Mouse (Mus musculus): ENCODE data around the gene Mtmr3. TPM values are rescaled to one million over a fixed set of nuclear protein-coding genes. Genes with fewer than 3 reads are reported as not detected.

Gene Mtmr3
- polyA plus RNA-seq, 1 experiment from 2014 or later: 25.9 TPM

GRCm38 (mm10) chr11:4629861-4630280, 35.2 kb upstream of the Mtmr3 start:
- Histone ChIP-seq H3K27me3 (replicated peaks; ENCODE audit: control insufficient read depth, insufficient read depth, low read length) (no peaks in the 10 kb centered on the region), H3K4me3 (ENCODE audit: low read depth, low read length) (no peak overlapping the region), H3K9ac (ENCODE audit: low read length) (no peak overlapping the region), H3K4me1 (replicated peaks; ENCODE audit: control insufficient read depth, insufficient read depth, low read length) (peaks cover 9% of the 10 kb centered on the region), H3K9me3 (ENCODE audit: control insufficient read depth, low read length) (no peaks in the 10 kb centered on the region), H3K27ac (ENCODE audit: low read depth) (peak overlapping the region; percentile 43; the same call in 1 of the 2 replicates), H3K36me3 (ENCODE audit: control insufficient read depth, insufficient read depth, low read length) (no peaks in the 10 kb centered on the region), H3K4me2 (ENCODE audit: low read length) (no peak overlapping the region)
- peak; percentile 54 for DNase-seq (ENCODE audit: low spot score)
- 9% methylated on average over 8 of the region's 8 CpGs for whole genome bisulfite sequencing
- no peak for ATAC-seq (replicated peaks; ENCODE audit: low FRiP score, low TSS enrichment, low read depth)

- DNase-seq (ENCODE audit: low spot score): no peak
- H3K36me3 ChIP-seq (ENCODE audit: control insufficient read depth, insufficient read depth, low read length): no peaks in the 10 kb centered on the region
- 77% methylated on average over 7 of the region's 7 CpGs for WGBS
Measured at GRCm38 (mm10) chr11:4627636-4628035, 33.0 kb upstream of the Mtmr3 start.

GRCm38 (mm10) chr11:4625931-4626330, 31.3 kb upstream of the Mtmr3 start:
- ATAC-seq (replicated peaks; ENCODE audit: low FRiP score, low TSS enrichment, low read depth) (no peak), DNase-seq (ENCODE audit: low spot score) (no peak)
- H3K9ac ChIP-seq (ENCODE audit: low read length): no peak overlapping the region
- H3K4me2 ChIP-seq (ENCODE audit: low read length): no peak overlapping the region
- no peaks in the 10 kb centered on the region for H3K9me3 ChIP-seq (ENCODE audit: control insufficient read depth, low read length)
- no peaks in the 10 kb centered on the region for H3K27me3 ChIP-seq (replicated peaks; ENCODE audit: control insufficient read depth, insufficient read depth, low read length)
- no peaks in the 10 kb centered on the region for H3K36me3 ChIP-seq (ENCODE audit: control insufficient read depth, insufficient read depth, low read length)
- WGBS: 73% methylated on average over 7 of the region's 7 CpGs
- peaks cover 9% of the 10 kb centered on the region for H3K4me1 ChIP-seq (replicated peaks; ENCODE audit: control insufficient read depth, insufficient read depth, low read length)
- H3K4me3 ChIP-seq (ENCODE audit: low read depth, low read length): no peak overlapping the region
- no peak overlapping the region for H3K27ac ChIP-seq (ENCODE audit: low read depth)

More at GRCm38 (mm10) chr11:4627636-4628035, 33.0 kb upstream of the Mtmr3 start:
- Histone ChIP-seq H3K27me3 (replicated peaks; ENCODE audit: control insufficient read depth, insufficient read depth, low read length) (no peaks in the 10 kb centered on the region), H3K9me3 (ENCODE audit: control insufficient read depth, low read length) (no peaks in the 10 kb centered on the region), H3K9ac (ENCODE audit: low read length) (no peak overlapping the region), H3K4me2 (ENCODE audit: low read length) (no peak overlapping the region), H3K4me3 (ENCODE audit: low read depth, low read length) (no peak overlapping the region), H3K4me1 (replicated peaks; ENCODE audit: control insufficient read depth, insufficient read depth, low read length) (peaks cover 9% of the 10 kb centered on the region), H3K27ac (ENCODE audit: low read depth) (no peak overlapping the region)
- no peak for ATAC-seq (replicated peaks; ENCODE audit: low FRiP score, low TSS enrichment, low read depth)

- Histone ChIP-seq H3K36me3 (ENCODE audit: control insufficient read depth, insufficient read depth, low read length) (no peaks in the 10 kb centered on the region), H3K9me3 (ENCODE audit: control insufficient read depth, low read length) (no peaks in the 10 kb centered on the region), H3K4me2 (ENCODE audit: low read length) (no peak overlapping the region), H3K27me3 (replicated peaks; ENCODE audit: control insufficient read depth, insufficient read depth, low read length) (no peaks in the 10 kb centered on the region), H3K9ac (ENCODE audit: low read length) (no peak overlapping the region), H3K27ac (ENCODE audit: low read depth) (no peak overlapping the region), H3K4me3 (ENCODE audit: low read depth, low read length) (no peak overlapping the region), H3K4me1 (replicated peaks; ENCODE audit: control insufficient read depth, insufficient read depth, low read length) (no peaks in the 10 kb centered on the region)
- DNase-seq (ENCODE audit: low spot score) (no peak), ATAC-seq (replicated peaks; ENCODE audit: low FRiP score, low TSS enrichment, low read depth) (no peak)
- WGBS: 54% methylated on average over 5 of the region's 5 CpGs
Measured at GRCm38 (mm10) chr11:4622997-4623396, 28.3 kb upstream of the Mtmr3 start.

- WGBS: 72% methylated on average over 7 of the region's 7 CpGs
- no peaks in the 10 kb centered on the region for H3K36me3 ChIP-seq (ENCODE audit: control insufficient read depth, insufficient read depth, low read length)
- DNase-seq (ENCODE audit: low spot score) (no peak), ATAC-seq (replicated peaks; ENCODE audit: low FRiP score, low TSS enrichment, low read depth) (no peak)
- no peak overlapping the region for H3K4me2 ChIP-seq (ENCODE audit: low read length)
- H3K4me3 ChIP-seq (ENCODE audit: low read depth, low read length): no peak overlapping the region
- no peaks in the 10 kb centered on the region for H3K9me3 ChIP-seq (ENCODE audit: control insufficient read depth, low read length)
- no peak overlapping the region for H3K27ac ChIP-seq (ENCODE audit: low read depth)
- no peak overlapping the region for H3K9ac ChIP-seq (ENCODE audit: low read length)
- no peaks in the 10 kb centered on the region for H3K27me3 ChIP-seq (replicated peaks; ENCODE audit: control insufficient read depth, insufficient read depth, low read length)
- no peaks in the 10 kb centered on the region for H3K4me1 ChIP-seq (replicated peaks; ENCODE audit: control insufficient read depth, insufficient read depth, low read length)
Measured at GRCm38 (mm10) chr11:4622442-4622986, 27.9 kb upstream of the Mtmr3 start.

- H3K27ac ChIP-seq (ENCODE audit: low read depth): no peak overlapping the region
- no peak for ATAC-seq (replicated peaks; ENCODE audit: low FRiP score, low TSS enrichment, low read depth)
- no peaks in the 10 kb centered on the region for H3K4me1 ChIP-seq (replicated peaks; ENCODE audit: control insufficient read depth, insufficient read depth, low read length)
- WGBS: 64% methylated on average over 4 of the region's 4 CpGs
- no peak overlapping the region for H3K4me3 ChIP-seq (ENCODE audit: low read depth, low read length)
- no peak overlapping the region for H3K9ac ChIP-seq (ENCODE audit: low read length)
- H3K36me3 ChIP-seq (ENCODE audit: control insufficient read depth, insufficient read depth, low read length): no peaks in the 10 kb centered on the region
- no peaks in the 10 kb centered on the region for H3K9me3 ChIP-seq (ENCODE audit: control insufficient read depth, low read length)
- DNase-seq (ENCODE audit: low spot score): no peak
- no peak overlapping the region for H3K4me2 ChIP-seq (ENCODE audit: low read length)
- no peaks in the 10 kb centered on the region for H3K27me3 ChIP-seq (replicated peaks; ENCODE audit: control insufficient read depth, insufficient read depth, low read length)
Measured at GRCm38 (mm10) chr11:4621866-4622265, 27.2 kb upstream of the Mtmr3 start.

- H3K9ac ChIP-seq (ENCODE audit: low read length): no peak overlapping the region
- no peak for DNase-seq (ENCODE audit: low spot score)
- H3K4me3 ChIP-seq (ENCODE audit: low read depth, low read length): no peak overlapping the region
- no peak overlapping the region for H3K27ac ChIP-seq (ENCODE audit: low read depth)
- no peaks in the 10 kb centered on the region for H3K9me3 ChIP-seq (ENCODE audit: control insufficient read depth, low read length)
- 50% methylated on average over 13 of the region's 13 CpGs for WGBS
- no peaks in the 10 kb centered on the region for H3K27me3 ChIP-seq (replicated peaks; ENCODE audit: control insufficient read depth, insufficient read depth, low read length)
- no peaks in the 10 kb centered on the region for H3K4me1 ChIP-seq (replicated peaks; ENCODE audit: control insufficient read depth, insufficient read depth, low read length)
- H3K4me2 ChIP-seq (ENCODE audit: low read length): no peak overlapping the region
- no peak for ATAC-seq (replicated peaks; ENCODE audit: low FRiP score, low TSS enrichment, low read depth)
- no peaks in the 10 kb centered on the region for H3K36me3 ChIP-seq (ENCODE audit: control insufficient read depth, insufficient read depth, low read length)
Measured at GRCm38 (mm10) chr11:4620501-4621108, 25.9 kb upstream of the Mtmr3 start.

GRCm38 (mm10) chr11:4620017-4620485, 25.4 kb upstream of the Mtmr3 start, which contains the start of gene Gm11032:
TSS of gene Gm11032 (plus strand) at chr11:4620067.
- Histone ChIP-seq H3K27me3 (replicated peaks; ENCODE audit: control insufficient read depth, insufficient read depth, low read length) (no peaks in the 10 kb centered on the region), H3K9ac (ENCODE audit: low read length) (no peak within 1 kb of the TSS), H3K4me1 (replicated peaks; ENCODE audit: control insufficient read depth, insufficient read depth, low read length) (no peaks in the 10 kb centered on the region), H3K4me3 (ENCODE audit: low read depth, low read length) (no peak within 1 kb of the TSS), H3K4me2 (ENCODE audit: low read length) (no peak within 1 kb of the TSS), H3K27ac (ENCODE audit: low read depth) (no peak within 1 kb of the TSS), H3K36me3 (ENCODE audit: control insufficient read depth, insufficient read depth, low read length) (no peaks in the 10 kb centered on the region), H3K9me3 (ENCODE audit: control insufficient read depth, low read length) (no peaks in the 10 kb centered on the region)
- ATAC-seq (replicated peaks; ENCODE audit: low FRiP score, low TSS enrichment, low read depth): no peak
- no peak for DNase-seq (ENCODE audit: low spot score)
- WGBS: 71% methylated on average over 16 of the region's 16 CpGs

- H3K36me3 ChIP-seq (ENCODE audit: control insufficient read depth, insufficient read depth, low read length): no peaks in the 10 kb centered on the region
- no peak for DNase-seq (ENCODE audit: low spot score)
- WGBS: 62% methylated on average over 2 of the region's 2 CpGs
- H3K27ac ChIP-seq (ENCODE audit: low read depth): no peak overlapping the region
- ATAC-seq (replicated peaks; ENCODE audit: low FRiP score, low TSS enrichment, low read depth): no peak
- no peaks in the 10 kb centered on the region for H3K9me3 ChIP-seq (ENCODE audit: control insufficient read depth, low read length)
- H3K4me3 ChIP-seq (ENCODE audit: low read depth, low read length): no peak overlapping the region
- H3K4me1 ChIP-seq (replicated peaks; ENCODE audit: control insufficient read depth, insufficient read depth, low read length): no peaks in the 10 kb centered on the region
- H3K27me3 ChIP-seq (replicated peaks; ENCODE audit: control insufficient read depth, insufficient read depth, low read length): no peaks in the 10 kb centered on the region
- H3K9ac ChIP-seq (ENCODE audit: low read length): no peak overlapping the region
- H3K4me2 ChIP-seq (ENCODE audit: low read length): no peak overlapping the region
Measured at GRCm38 (mm10) chr11:4611904-4612303, 17.2 kb upstream of the Mtmr3 start.
